Mouse (Mus musculus) T-helper 1 cell (primary cell): Measurements from ENCODE around the gene Stambpl1.

Experiments used
- in situ Hi-C: fragments of 300-600 bp; cut with MboI, MseI; formaldehyde crosslinking; loops from one replicate; pipeline ENCODE4 v1.15.1; 2025; ENCODE audit warnings: high pct_unique_total_duplicates

The Stambpl1 gene

DNA sequence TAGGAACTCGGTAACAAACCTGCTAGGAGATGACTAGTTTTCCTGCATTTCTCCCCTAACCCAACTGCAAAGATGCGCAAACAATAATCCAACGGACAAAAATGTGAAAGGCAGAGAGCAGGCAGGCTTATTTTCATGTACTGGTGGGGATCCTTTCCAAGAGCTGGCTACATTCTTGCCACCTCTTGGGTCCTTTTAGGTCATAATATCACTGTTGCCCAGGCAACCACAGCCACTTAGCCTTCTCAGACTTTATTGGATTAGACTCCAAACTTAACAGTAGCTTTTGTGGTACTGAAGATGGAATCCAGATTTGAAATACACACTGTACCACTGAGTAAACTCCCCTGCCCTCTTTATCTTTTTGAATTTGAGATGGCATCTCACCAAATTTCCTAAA, 86.0 kb downstream of the Stambpl1 start:
- in situ Hi-C loops: no loop called here

DNA sequence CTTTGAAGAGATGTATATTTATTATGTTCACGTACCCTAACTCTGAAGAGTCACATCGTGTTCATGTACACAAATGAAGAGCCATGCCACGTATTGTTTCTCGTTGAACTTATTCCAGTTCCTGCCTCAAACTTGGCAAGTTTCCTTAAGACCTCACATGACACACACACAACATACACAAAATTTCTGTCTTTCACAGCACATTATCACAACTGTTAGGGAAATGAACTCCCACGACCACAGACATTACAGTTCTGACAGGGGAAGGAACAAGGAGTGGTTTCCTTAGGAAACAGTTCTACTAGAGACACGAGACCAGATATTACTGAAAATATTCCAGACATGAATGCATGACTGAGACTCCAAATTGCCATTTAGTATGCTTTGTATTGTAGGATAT, 91.6 kb downstream of the Stambpl1 start:
- in situ Hi-C loops: no loop called here

DNA sequence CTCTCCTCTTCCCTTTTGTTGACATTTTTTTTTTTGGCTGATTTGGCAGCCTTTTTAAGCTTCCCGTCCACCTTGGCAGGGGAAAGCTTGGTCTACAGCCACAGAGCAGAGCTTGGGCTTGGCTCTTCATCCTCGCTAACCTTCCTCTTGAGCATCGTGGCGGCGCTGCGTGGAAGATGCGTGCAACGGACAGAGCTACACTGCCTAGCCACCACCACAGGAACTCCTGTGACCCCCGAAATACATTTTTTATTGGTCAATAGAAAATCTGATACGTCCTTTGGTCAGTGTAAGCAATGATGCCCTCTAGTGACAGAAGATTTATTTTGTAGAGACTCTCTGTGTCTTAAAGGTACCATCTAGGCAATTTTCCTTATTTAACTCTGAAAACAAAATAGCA, 92.4 kb downstream of the Stambpl1 start:
- in situ Hi-C loops: no loop called here

DNA sequence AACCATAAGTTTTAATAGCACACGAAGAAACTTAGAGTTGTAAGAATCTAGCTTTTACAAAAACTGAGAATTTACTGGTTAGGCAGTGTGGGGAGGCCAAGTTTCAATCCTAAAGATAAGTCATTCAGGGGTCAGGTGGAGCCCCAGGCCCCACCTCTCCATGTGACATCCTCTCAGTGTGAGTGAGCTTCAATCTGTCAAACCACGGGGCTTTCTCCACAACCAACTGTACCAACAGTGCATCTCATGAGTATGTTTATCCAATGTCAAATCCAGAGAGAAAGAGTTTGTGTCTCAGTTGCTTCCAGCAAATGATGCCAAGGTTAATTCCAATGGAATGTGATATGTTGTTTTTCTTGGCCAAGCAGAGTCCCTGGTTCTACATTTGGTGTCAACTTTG, 92.8 kb downstream of the Stambpl1 start:
- in situ Hi-C loops: no loop called here

DNA sequence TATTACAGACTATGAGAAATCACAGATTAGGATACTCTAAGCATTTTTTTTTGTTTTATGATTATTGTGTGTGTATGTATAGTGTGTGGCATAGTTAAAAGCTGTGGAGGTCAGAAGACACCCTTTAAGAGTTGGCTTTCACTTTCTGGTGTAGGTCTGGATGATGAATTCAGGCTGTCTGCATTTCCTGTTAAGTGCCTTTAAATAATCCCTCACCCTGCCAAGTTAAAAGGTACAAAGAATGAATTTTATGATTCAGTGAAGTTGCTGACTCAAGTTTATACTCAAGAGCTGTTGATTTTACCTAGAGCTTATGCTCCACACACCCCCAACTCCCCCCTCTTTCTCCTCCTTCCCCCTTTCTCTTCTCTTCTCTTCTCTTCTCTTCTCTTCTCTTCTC, 95.2 kb downstream of the Stambpl1 start:
- in situ Hi-C loops: no loop called here

DNA sequence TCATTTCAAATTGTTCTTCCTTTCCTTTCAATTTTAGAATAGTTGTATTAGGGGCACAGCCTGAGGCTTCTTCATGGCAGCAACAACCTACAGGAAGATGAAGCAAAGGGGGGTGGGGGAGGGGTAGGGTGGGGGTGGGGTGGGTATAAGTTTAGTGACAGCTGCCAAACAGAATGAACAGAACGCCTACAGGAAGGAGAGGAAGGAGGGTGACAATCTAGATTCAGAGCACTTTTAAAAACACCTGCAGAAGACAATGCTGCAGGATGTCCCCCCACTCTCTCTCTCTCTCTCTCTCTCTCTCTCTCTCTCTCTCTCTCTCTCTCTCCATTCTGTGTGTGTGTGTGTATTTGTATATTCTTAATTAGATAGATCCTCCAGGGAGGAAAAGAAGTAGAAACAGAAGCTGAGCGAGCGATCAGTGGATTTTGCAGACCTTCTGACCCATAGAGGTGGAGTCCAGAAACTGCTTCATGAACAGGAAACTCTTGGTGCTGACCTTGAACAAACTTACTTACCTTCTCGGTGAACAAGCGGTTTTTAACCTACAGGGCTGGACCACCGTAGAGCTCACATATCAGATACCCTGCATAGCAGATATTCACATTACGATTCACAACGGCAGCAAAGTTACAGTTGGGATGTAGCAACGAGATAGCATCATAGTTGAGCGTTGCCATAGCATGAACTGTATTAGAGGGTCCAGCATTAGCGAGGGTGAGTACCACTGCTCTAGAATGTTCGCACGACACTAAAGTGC, 95.8 kb downstream of the Stambpl1 start:
- in situ Hi-C loops: no loop called here

DNA sequence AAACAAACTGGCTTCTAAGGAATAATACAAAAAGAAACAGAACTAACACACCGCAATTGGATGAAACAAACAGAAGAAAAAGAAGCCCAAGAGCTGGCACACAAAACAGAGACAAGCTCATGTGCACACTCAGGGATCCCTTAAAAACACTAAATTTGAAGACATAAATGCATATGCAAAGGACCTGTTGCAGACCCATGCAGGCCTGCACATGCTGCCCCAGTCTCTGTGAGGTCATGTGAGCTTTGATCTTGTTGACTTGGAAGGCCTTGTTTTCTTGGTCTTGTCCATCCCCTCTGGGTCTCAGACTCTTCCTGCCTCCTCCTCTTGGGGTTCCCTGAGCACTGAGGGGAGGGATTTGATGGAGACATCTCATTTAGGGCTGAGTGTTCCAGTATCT, 96.7 kb downstream of the Stambpl1 start:
- in situ Hi-C loops: no loop called here
